Mouse (Mus musculus) gastrocnemius, adult 8-10 months (tissue): ENCODE measurements around the gene Palm3. TPM values are rescaled to one million over a fixed set of nuclear protein-coding genes. Genes with fewer than 3 reads are reported as not detected.

Experiments used
- DNase-seq, 2 experiments: peaks; one replicate each; pipeline ENCODE4 v3.0.0; 2022; ENCODE audit warnings: low spot score in 2 of 2
- microRNA-seq: library from miRNA; unstranded; fragments of <30 nt; microRNA quantifications from one replicate; pipeline ENCODE4 v1.2.0, GENCODE M21; 2022
- total RNA-seq, 4 experiments: library from RNA; stranded (reverse); gene quantifications; 2 replicates each; pipeline ENCODE4 v1.2.4; 2022

Gene Palm3
- total RNA-seq, 4 experiments from 2014 or later, result 0.11 to 0.16 TPM; not detected in 2

GRCm38 (mm10) chr8:84065457-84066072 lies 44.3 kb downstream of the Palm3 start:
- DNase-seq, result no peak

- peak; percentile 99 for DNase-seq
Measured at GRCm38 (mm10) chr8:84066291-84066930, 45.1 kb downstream of the Palm3 start, which contains the start of gene Rfx1. TSS of gene Rfx1 (plus strand) at chr8:84066834.

- peak; percentile 91 to 92 for DNase-seq
Measured at GRCm38 (mm10) chr8:84067047-84067573, 45.8 kb downstream of the Palm3 start.

- no peak for DNase-seq
Measured at GRCm38 (mm10) chr8:84067911-84068310, 46.6 kb downstream of the Palm3 start.

- DNase-seq, result no peak
Measured at GRCm38 (mm10) chr8:84068316-84069035, 47.2 kb downstream of the Palm3 start.

- no peak for DNase-seq
Measured at GRCm38 (mm10) chr8:84069169-84069568, 47.9 kb downstream of the Palm3 start.

GRCm38 (mm10) chr8:84069750-84070149 lies 48.5 kb downstream of the Palm3 start:
- DNase-seq, result no peak

- DNase-seq, result no peak
Measured at GRCm38 (mm10) chr8:84070241-84070640, 49.0 kb downstream of the Palm3 start.

- no peak for DNase-seq
Measured at GRCm38 (mm10) chr8:84070667-84071066, 49.4 kb downstream of the Palm3 start.

GRCm38 (mm10) chr8:84071921-84072320 lies 50.6 kb downstream of the Palm3 start:
- DNase-seq, result no peak

- no peak for DNase-seq
Measured at GRCm38 (mm10) chr8:84072321-84072720, 51.0 kb downstream of the Palm3 start.

GRCm38 (mm10) chr8:84073230-84073976 lies 52.1 kb downstream of the Palm3 start:
- no peak for DNase-seq

GRCm38 (mm10) chr8:84076412-84076811 lies 55.1 kb downstream of the Palm3 start:
- DNase-seq, result no peak

GRCm38 (mm10) chr8:84076849-84077248 lies 55.6 kb downstream of the Palm3 start:
- DNase-seq, result no peak

- no peak for DNase-seq
Measured at GRCm38 (mm10) chr8:84079206-84079605, 57.9 kb downstream of the Palm3 start.

Small RNA genes lying within 50 kb of the gene (microRNA-seq; reads per million reads assigned to microRNA genes)
- gene Mir1199 (24.9 reads per million, percentile 25 among the genes with 10 or more reads in this experiment), gene Mir8111 (52.4 reads per million, percentile 42 among the genes with 10 or more reads in this experiment)

Other genes starting within 250 kb of the Palm3 start
- gene Adgrl1, start 121.4 kb upstream of the Palm3 start, total RNA-seq, result 10 to 100 TPM in 2 of 4 experiments, 1 to 10 TPM in 2; 9.8 to 17.5 (median 12.5) TPM
- under 1 TPM; 0.24 to 0.94 (median 0.58) TPM for gene Gm10644, start 66.3 kb upstream of the Palm3 start, total RNA-seq
- gene Asf1b, start 66.0 kb upstream of the Palm3 start, total RNA-seq, result under 1 TPM; 0.31 to 0.56 (median 0.41) TPM
- 100 to 1,000 TPM; 144 to 161 (median 159) TPM for gene Prkaca, start 48.5 kb upstream of the Palm3 start, total RNA-seq
- gene Samd1, start 23.8 kb upstream of the Palm3 start, total RNA-seq, result 10 to 100 TPM; 14.6 to 17.7 (median 16.2) TPM
- gene 1700067K01Rik, start 20.0 kb upstream of the Palm3 start, total RNA-seq, result not detected
- 1 to 10 TPM; 1.1 to 3.9 (median 2.5) TPM for gene 2210011C24Rik, start 9.3 kb upstream of the Palm3 start, total RNA-seq
- under 1 TPM; 0.27 to 0.56 (median 0.43) TPM for gene Il27ra, start 21.1 kb downstream of the Palm3 start, total RNA-seq
- not detected for gene Rln3, start 23.5 kb downstream of the Palm3 start, total RNA-seq
- gene Gm10643, start 43.7 kb downstream of the Palm3 start, total RNA-seq, result 1 to 10 TPM in 2 of 4 experiments, under 1 TPM in 2; 0.77 to 1.4 (median 1.1) TPM
- gene Rfx1, start 45.4 kb downstream of the Palm3 start, total RNA-seq, result 1 to 10 TPM; 3.1 to 4.9 (median 3.8) TPM
- gene Dcaf15, start 83.3 kb downstream of the Palm3 start, total RNA-seq, result 1 to 10 TPM; 4.3 to 5.2 (median 4.7) TPM
- not detected for gene Podnl1, start 104.5 kb downstream of the Palm3 start, total RNA-seq
- gene Cc2d1a, start 126.5 kb downstream of the Palm3 start, total RNA-seq, result 10 to 100 TPM; 14.0 to 20.0 (median 15.4) TPM
- gene 4930432K21Rik, start 126.6 kb downstream of the Palm3 start, total RNA-seq, result under 1 TPM; 0.16 to 0.46 (median 0.30) TPM
- gene Nanos3, start 163.7 kb downstream of the Palm3 start, total RNA-seq, result not detected
- gene Zswim4, start 215.6 kb downstream of the Palm3 start, total RNA-seq, result 1 to 10 TPM; 6.8 to 7.9 (median 7.0) TPM
- 100 to 1,000 TPM; 142 to 179 (median 152) TPM for gene D8Ertd738e, start 228.2 kb downstream of the Palm3 start, total RNA-seq
- 10 to 100 TPM; 13.3 to 18.8 (median 16.4) TPM for gene Mri1, start 235.9 kb downstream of the Palm3 start, total RNA-seq
- 1 to 10 TPM; 4.7 to 8.2 (median 5.8) TPM for gene Ccdc130, start 248.9 kb downstream of the Palm3 start, total RNA-seq